Mouse (Mus musculus) small intestine, adult 2 months (tissue): ENCODE results near the gene Stpg3.

Experiments
- CTCF ChIP-seq: fragments of 200-500 bp; IDR thresholded peaks from 2 replicates; pipeline ENCODE4 v1.5.1; 2012; ENCODE audit warnings: low read depth, mild to moderate bottlenecking, control low read depth, inconsistent platforms, low read length, moderate library complexity, mixed read lengths; ENCODE audit not compliant: insufficient replicate concordance, insufficient read length; ENCODE audit errors: extremely low read depth
- POLR2A ChIP-seq: fragments of 200-500 bp; IDR thresholded peaks from 2 replicates; pipeline ENCODE4 v1.6.1; 2012; ENCODE audit warnings: low read depth, mild to moderate bottlenecking, control low read depth, inconsistent platforms, low read length, moderate library complexity

- TF ChIP-seq CTCF (no peak), POLR2A (no peak)
Observed at GRCm38 (mm10) chr2:25214444-25214843, at the start of gene Stpg3.
